Mouse (Mus musculus) mature B cell (primary cell): ENCODE measurements around the gene Sox2.

Experiments
- in situ Hi-C: fragments of 300-500 bp; cut with MboI; formaldehyde crosslinking; loops from 2 replicates; pipeline ENCODE4 v1.14.3; 2019

Sox2 gene

GRCm38 (mm10) chr3:34660542-34661290, 10.5 kb downstream of the Sox2 start:
- in situ Hi-C loops = no loop called here

GRCm38 (mm10) chr3:34661341-34662007, 11.3 kb downstream of the Sox2 start:
- in situ Hi-C loops = no loop called here

GRCm38 (mm10) chr3:34662008-34662711, 12.0 kb downstream of the Sox2 start:
- in situ Hi-C loops = no loop called here

- in situ Hi-C loops = no loop called here
Measured at GRCm38 (mm10) chr3:34662712-34663655, 12.8 kb downstream of the Sox2 start.

GRCm38 (mm10) chr3:34663701-34664635, 13.8 kb downstream of the Sox2 start:
- in situ Hi-C loops = no loop called here

- in situ Hi-C loops = no loop called here
Measured at GRCm38 (mm10) chr3:34664636-34665531, 14.7 kb downstream of the Sox2 start.

- in situ Hi-C loops = no loop called here
Measured at GRCm38 (mm10) chr3:34665751-34666665, 15.8 kb downstream of the Sox2 start.

GRCm38 (mm10) chr3:34667180-34667579, 17.0 kb downstream of the Sox2 start:
- in situ Hi-C loops = no loop called here

GRCm38 (mm10) chr3:34667881-34668817, 17.9 kb downstream of the Sox2 start:
- in situ Hi-C loops = no loop called here

- in situ Hi-C loops = no loop called here
Measured at GRCm38 (mm10) chr3:34671024-34671660, 20.9 kb downstream of the Sox2 start.

GRCm38 (mm10) chr3:34678840-34679239, 28.6 kb downstream of the Sox2 start:
- in situ Hi-C loops = no loop called here

- in situ Hi-C loops = no loop called here
Measured at GRCm38 (mm10) chr3:34679439-34679838, 29.2 kb downstream of the Sox2 start.

GRCm38 (mm10) chr3:34679921-34680320, 29.7 kb downstream of the Sox2 start:
- in situ Hi-C loops = no loop called here

GRCm38 (mm10) chr3:34688072-34688471, 37.9 kb downstream of the Sox2 start:
- in situ Hi-C loops = no loop called here

- in situ Hi-C loops = no loop called here
Measured at GRCm38 (mm10) chr3:34691703-34692393, 41.6 kb downstream of the Sox2 start.

GRCm38 (mm10) chr3:34692394-34692745, 42.2 kb downstream of the Sox2 start:
- in situ Hi-C loops = no loop called here
